Mouse (Mus musculus): ENCODE measurements around the gene Hcn1. TPM values are rescaled to one million over a fixed set of nuclear protein-coding genes. Genes with fewer than 3 reads are reported as not detected.

The Hcn1 gene
- polyA plus RNA-seq, 1 experiment, result not detected

GRCm38 (mm10) chr13:117765487-117765886 lies 163.4 kb downstream of the Hcn1 start:
- TF ChIP-seq GATA1 (IDR thresholded peaks at IDR 0.05; ENCODE audit: low read length), result no peak

DNA sequence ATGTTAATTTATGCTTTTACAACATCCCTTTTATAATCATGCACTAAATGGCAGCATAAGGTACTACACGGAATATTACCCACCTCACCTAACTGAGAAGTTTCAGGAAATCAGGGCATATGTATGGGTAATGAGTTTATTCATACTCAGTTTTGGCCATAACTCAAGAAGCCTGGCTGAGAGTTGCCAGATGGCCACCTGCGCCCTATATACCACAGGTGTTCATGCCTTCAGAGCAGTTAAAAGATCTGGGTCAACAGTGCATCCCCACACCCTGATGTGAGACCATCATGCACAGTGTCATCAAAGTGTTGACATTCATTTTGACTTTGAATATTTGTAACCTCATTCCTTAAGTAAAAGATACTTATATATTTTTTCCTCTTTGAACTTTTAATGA lies 183.3 kb downstream of the Hcn1 start:
- no peak for TF ChIP-seq GATA1 (IDR thresholded peaks at IDR 0.05; ENCODE audit: low read length)

GRCm38 (mm10) chr13:117792861-117793260 lies 190.7 kb downstream of the Hcn1 start:
- TF ChIP-seq GATA1 (IDR thresholded peaks at IDR 0.05; ENCODE audit: low read length), result no peak

- TF ChIP-seq GATA1 (IDR thresholded peaks at IDR 0.05; ENCODE audit: low read length), result no peak
Observed at GRCm38 (mm10) chr13:117801061-117801460, 198.9 kb downstream of the Hcn1 start.

DNA sequence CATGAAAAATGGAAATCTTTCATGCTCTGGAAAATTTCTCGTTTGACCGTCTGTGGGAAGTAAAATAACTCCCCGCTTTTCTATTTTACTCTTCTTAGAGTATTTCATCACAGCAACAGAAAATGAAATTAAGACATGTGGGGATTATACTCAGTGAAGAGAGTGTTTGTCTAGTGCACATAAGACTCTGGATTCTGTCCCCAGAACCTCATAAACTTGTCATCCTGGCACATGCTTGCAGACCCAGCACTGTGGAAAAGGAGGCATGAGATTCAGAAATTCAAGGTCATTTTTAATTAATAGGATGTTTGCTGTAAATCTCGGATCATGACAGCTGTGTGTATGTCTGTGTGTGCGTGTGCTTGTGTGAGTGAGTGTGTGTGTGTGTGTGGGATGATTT lies 225.5 kb downstream of the Hcn1 start:
- no peak for TF ChIP-seq GATA1 (IDR thresholded peaks at IDR 0.05; ENCODE audit: low read length)

GRCm38 (mm10) chr13:117836658-117837057 lies 234.5 kb downstream of the Hcn1 start:
- no peak for TF ChIP-seq GATA1 (IDR thresholded peaks at IDR 0.05; ENCODE audit: low read length)

DNA sequence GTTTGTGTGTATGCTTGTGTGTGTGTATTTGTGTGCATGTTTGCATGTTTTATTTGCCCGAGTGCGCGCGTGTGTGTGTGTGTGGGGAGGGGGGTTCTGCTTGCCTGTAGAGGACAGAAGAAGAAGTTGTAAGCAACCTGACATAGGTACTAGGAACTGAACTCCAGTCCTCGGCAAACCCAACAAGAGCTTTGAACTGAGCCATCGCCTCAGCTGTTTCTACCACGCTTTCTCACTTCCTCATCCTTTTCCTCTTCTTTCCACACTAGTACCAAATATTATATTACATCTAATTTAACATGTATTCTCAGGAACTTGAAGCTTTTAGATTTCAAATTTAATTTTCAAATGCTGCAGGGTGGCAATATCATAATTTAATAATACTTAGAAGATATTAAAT lies 236.1 kb downstream of the Hcn1 start:
- TF ChIP-seq GATA1 (IDR thresholded peaks at IDR 0.05; ENCODE audit: low read length), result no peak

GRCm38 (mm10) chr13:117842366-117842765 lies 240.2 kb downstream of the Hcn1 start:
- TF ChIP-seq GATA1 (IDR thresholded peaks at IDR 0.05; ENCODE audit: low read length), result no peak

DNA sequence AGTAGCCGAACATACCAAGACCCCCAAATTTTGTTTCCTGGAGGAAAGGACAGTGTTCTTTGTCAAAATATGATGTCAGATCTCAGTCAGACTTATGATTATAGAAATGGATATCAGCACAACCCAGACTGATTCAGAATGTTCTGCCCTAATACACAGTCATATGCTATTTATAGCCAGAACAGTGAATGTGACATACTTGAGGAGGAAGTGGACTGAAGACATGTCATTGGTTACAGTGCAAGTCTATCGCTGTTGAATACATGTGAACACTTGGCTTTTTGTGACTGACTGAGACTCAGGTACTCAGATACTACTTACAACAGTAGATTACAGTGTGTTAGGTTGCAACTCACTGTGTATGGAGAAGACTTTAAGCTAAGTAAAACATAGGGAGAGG lies 245.2 kb downstream of the Hcn1 start:
- no peak for TF ChIP-seq GATA1 (IDR thresholded peaks at IDR 0.05; ENCODE audit: low read length)

DNA sequence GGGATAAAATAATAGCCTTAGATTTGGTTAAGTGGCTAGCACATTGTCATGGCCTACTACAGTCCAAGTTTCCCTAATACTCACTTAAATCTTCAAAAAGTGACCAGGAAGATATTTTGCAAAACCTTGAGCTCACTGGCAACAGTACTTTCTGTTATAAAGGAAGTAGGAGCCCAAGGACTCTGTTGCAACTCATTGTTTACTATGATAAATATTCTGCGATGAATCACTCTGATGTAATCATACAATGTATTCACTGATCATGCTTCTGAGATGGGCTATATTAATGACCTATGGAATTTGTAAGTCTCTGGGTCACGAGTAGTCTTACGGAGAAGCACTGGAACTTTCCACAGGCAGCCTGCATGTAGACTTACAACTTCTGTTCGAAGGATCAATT lies 246.6 kb downstream of the Hcn1 start:
- no peak for TF ChIP-seq GATA1 (IDR thresholded peaks at IDR 0.05; ENCODE audit: low read length)

- no peak for TF ChIP-seq GATA1 (IDR thresholded peaks at IDR 0.05; ENCODE audit: low read length)
Observed at GRCm38 (mm10) chr13:117851954-117852710, 250.0 kb downstream of the Hcn1 start.

GRCm38 (mm10) chr13:117852711-117853051 lies 250.6 kb downstream of the Hcn1 start:
- TF ChIP-seq GATA1 (IDR thresholded peaks at IDR 0.05; ENCODE audit: low read length), result no peak

GRCm38 (mm10) chr13:117858416-117858815 lies 256.3 kb downstream of the Hcn1 start:
- TF ChIP-seq GATA1 (IDR thresholded peaks at IDR 0.05; ENCODE audit: low read length), result no peak

- no peak for TF ChIP-seq GATA1 (IDR thresholded peaks at IDR 0.05; ENCODE audit: low read length)
Observed at GRCm38 (mm10) chr13:117877787-117878186, 275.7 kb downstream of the Hcn1 start.

DNA sequence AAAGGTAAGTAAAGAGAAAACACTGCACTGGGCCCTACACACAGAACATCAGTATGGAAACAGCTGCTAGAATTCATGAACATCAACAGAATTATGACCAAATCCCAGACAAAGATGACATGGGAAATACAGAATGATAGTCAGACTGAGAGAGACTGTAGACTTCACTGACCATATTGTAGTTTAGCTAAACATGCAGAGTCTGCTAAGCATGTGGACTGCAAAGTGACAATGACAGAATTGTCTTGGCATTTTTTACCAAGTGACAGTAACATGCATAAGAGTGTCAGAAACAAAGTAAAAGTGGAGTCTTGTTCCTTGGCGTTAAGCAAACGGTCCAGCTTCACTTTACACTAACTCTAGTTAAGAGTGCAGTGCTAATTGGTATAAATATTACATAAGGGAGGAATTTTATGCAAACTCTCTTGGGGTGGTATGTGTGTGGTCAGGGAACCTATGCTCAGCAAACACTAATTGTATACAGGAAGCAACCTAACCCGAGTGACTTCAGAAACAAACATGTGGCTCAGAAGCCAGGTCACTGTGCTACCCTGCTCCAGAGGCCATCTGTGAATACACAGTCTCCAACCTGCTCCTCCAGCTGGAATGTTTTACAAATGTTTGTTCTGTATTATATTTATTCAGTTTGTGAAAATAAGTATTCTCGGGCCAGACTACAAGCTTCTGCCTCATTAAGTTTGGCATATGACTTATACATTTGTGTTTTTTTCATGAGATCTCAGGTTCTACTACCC lies 278.5 kb downstream of the Hcn1 start:
- TF ChIP-seq GATA1 (IDR thresholded peaks at IDR 0.05; ENCODE audit: low read length), result no peak

DNA sequence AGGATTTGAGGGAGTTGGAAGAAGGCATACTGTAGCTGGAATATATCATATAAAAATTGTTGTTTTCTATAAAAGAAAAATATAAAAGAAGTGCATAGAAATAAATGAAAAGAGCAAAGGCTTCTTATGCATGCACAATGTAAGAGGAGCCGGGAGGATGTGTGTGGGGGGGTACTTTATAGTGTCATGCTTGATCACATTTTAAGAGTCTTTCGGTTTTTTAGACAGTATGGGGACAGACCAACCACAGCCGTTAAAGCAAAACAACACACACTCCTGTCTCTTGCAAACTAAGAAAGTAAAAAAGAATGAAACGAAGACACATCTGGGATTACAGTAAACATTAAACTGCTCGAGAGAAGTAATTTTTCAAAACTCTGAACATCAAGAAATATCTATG lies 290.0 kb downstream of the Hcn1 start:
- no peak for TF ChIP-seq GATA1 (IDR thresholded peaks at IDR 0.05; ENCODE audit: low read length)

GRCm38 (mm10) chr13:117898052-117898451 lies 295.9 kb downstream of the Hcn1 start:
- no peak for TF ChIP-seq GATA1 (IDR thresholded peaks at IDR 0.05; ENCODE audit: low read length)

All from G1E-ER4 (cell line).